Mouse (Mus musculus) bone marrow, adult 2 months (tissue): ENCODE measurements at regions not wholly inside any gene's neighbourhood (a gene's known extent, or its start where the extent isn't known, plus 50 kb on each side); places are given as distances from the start of the nearest gene placed in this dataset.

Source experiments
- CTCF ChIP-seq: fragments of 200-500 bp; IDR thresholded peaks from 2 replicates; pipeline ENCODE4 v1.5.1; 2011; ENCODE audit warnings: low read length, control low read depth; ENCODE audit not compliant: control insufficient read depth, insufficient read depth
- POLR2A ChIP-seq: fragments of 200-500 bp; IDR thresholded peaks from 2 replicates; pipeline ENCODE4 v1.6.1; 2011; ENCODE audit warnings: low read depth, mild to moderate bottlenecking, control low read depth, low read length, borderline replicate concordance; ENCODE audit not compliant: control insufficient read depth

DNA sequence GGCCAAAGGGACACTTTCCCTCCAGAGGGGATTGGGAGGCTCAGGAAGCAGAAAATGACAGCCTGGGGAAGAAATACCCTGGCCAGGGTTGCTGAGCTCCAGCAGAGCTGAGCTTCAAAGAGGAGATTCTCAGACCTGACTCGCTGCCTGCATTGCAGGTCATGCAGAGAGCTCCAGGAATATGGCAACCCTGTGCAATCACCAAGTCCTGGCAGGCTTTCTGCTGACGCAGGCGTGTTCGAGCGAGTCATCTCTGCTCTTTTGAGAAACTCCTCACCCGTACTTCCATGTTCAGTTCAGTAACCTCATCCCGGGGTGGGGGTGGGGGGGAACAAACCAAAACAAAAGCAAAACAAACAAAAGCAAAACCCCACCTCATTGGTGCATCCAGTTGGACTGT lies 89.9 kb upstream of the Spin1 start:
- TF ChIP-seq CTCF (no peak), POLR2A (no peak)
